Mouse (Mus musculus) CH12.LX (cell line): ENCODE data around the gene Scrn1. TPM values are rescaled to one million over a fixed set of nuclear protein-coding genes. Genes with fewer than 3 reads are reported as not detected.

ENCODE experiments used
- DNase-seq: peaks from one replicate; pipeline ENCODE4 v3.0.0-alpha.2; 2013; ENCODE audit errors: extremely low read depth
- H3K27ac ChIP-seq: 2 replicates; pipeline ENCODE4 v1.5.1; 2012; ENCODE audit warnings: low read depth, mild to moderate bottlenecking, control low read depth, moderate library complexity; ENCODE audit not compliant: insufficient read depth
- H3K27me3 ChIP-seq: replicated peaks from 2 replicates; pipeline ENCODE3; 2012; ENCODE audit warnings: inconsistent platforms
- H3K36me3 ChIP-seq, 2 experiments: replicated peaks in 1 of 2; 2 replicates each; pipeline versions ENCODE3 to v1.6.1; 2012; ENCODE audit warnings: inconsistent platforms in 1 of 2, low read length in 1 of 2, mild to moderate bottlenecking in 1 of 2, mixed read lengths in 1 of 2, moderate library complexity in 1 of 2; ENCODE audit not compliant: control insufficient read depth in 1 of 2, insufficient read depth in 1 of 2
- H3K4me1 ChIP-seq, 2 experiments: 2 replicates each; pipeline ENCODE4 v1.6.1; 2012; ENCODE audit warnings: inconsistent platforms in 1 of 2, moderate library complexity in 1 of 2; ENCODE audit not compliant: insufficient read depth in 2 of 2, control insufficient read depth in 1 of 2
- H3K4me2 ChIP-seq: 2 replicates; pipeline ENCODE4 v1.6.1; 2012; ENCODE audit warnings: low read depth, mild to moderate bottlenecking, control low read depth; ENCODE audit not compliant: poor library complexity, insufficient read depth, severe bottlenecking
- H3K4me3 ChIP-seq, 3 experiments: fragments of 150-350 bp in 1 of 3; sonication (generic) in 1 of 3; replicated peaks in 1 of 3; 2 replicates each; pipeline versions ENCODE3 to v1.5.1; 2011 to 2012; ENCODE audit warnings: low read depth in 2 of 3, low read length in 2 of 3, mild to moderate bottlenecking in 2 of 3, moderate library complexity in 2 of 3, control low read depth in 1 of 3, improper control_type of control experiment in 1 of 3, inconsistent platforms in 1 of 3, mixed read lengths in 1 of 3; ENCODE audit not compliant: poor library complexity in 1 of 3
- H3K79me2 ChIP-seq: replicated peaks from 2 replicates; pipeline ENCODE4 v1.6.1; 2012; ENCODE audit warnings: mild to moderate bottlenecking, moderate library complexity; ENCODE audit not compliant: control insufficient read depth, poor library complexity, insufficient read depth, severe bottlenecking; ENCODE audit errors: extremely low read depth
- H3K9ac ChIP-seq: 2 replicates; pipeline ENCODE4 v1.6.1; 2012; ENCODE audit warnings: low read depth, mild to moderate bottlenecking, control low read depth, moderate library complexity; ENCODE audit not compliant: insufficient read depth
- H3K9me3 ChIP-seq: replicated peaks from 2 replicates; pipeline ENCODE3; 2012; ENCODE audit warnings: low read length, inconsistent platforms, mixed read lengths
- BHLHE40 ChIP-seq: IDR thresholded peaks from 2 replicates; pipeline ENCODE4 v1.6.1; 2011; ENCODE audit warnings: mild to moderate bottlenecking, low read depth, low read length, improper control_type of control experiment
- CHD2 ChIP-seq: IDR thresholded peaks from 2 replicates; pipeline ENCODE4 v1.6.1; 2011; ENCODE audit warnings: low read length, improper control_type of control experiment
- CTCF ChIP-seq, 2 experiments: IDR thresholded peaks in 1 of 2; conservative IDR thresholded peaks in 1 of 2; 2 replicates each; pipeline ENCODE4 v1.5.1; 2011 to 2012; ENCODE audit warnings: low read depth in 2 of 2, low read length in 2 of 2, improper control_type of control experiment in 1 of 2, inconsistent platforms in 1 of 2, mild to moderate bottlenecking in 1 of 2, moderate library complexity in 1 of 2
- ETS1 ChIP-seq: conservative IDR thresholded peaks from 2 replicates; pipeline ENCODE4 v1.6.1; 2012; ENCODE audit warnings: low read depth, mild to moderate bottlenecking, inconsistent platforms, low read length, improper control_type of control experiment, moderate library complexity
- MAX ChIP-seq: IDR thresholded peaks from 2 replicates; pipeline ENCODE4 v1.6.1; 2011; ENCODE audit warnings: low read length, improper control_type of control experiment
- MYC ChIP-seq: IDR thresholded peaks from 2 replicates; pipeline ENCODE4 v1.6.1; 2011; ENCODE audit warnings: low read depth, mild to moderate bottlenecking, improper control_type of control experiment, low read length
- NELFE ChIP-seq: IDR thresholded peaks from 2 replicates; pipeline ENCODE4 v1.6.1; 2011; ENCODE audit warnings: low read depth, low read length, improper control_type of control experiment
- NRF1 ChIP-seq: IDR thresholded peaks from 2 replicates; pipeline ENCODE4 v1.6.1; 2014; ENCODE audit warnings: low read depth, mild to moderate bottlenecking, inconsistent platforms, low read length, improper control_type of control experiment, moderate library complexity
- POLR2A ChIP-seq: IDR thresholded peaks from 2 replicates; pipeline ENCODE4 v1.6.1; 2011; ENCODE audit warnings: low read depth, mild to moderate bottlenecking, improper control_type of control experiment, low read length
- SIN3A ChIP-seq: IDR thresholded peaks from 2 replicates; pipeline ENCODE4 v1.6.1; 2012; ENCODE audit warnings: low read length, improper control_type of control experiment, inconsistent platforms
- SMC3 ChIP-seq: IDR thresholded peaks from 2 replicates; pipeline ENCODE4 v1.6.1; 2011; ENCODE audit warnings: low read depth, low read length, improper control_type of control experiment
- TBP ChIP-seq: conservative IDR thresholded peaks from 2 replicates; pipeline ENCODE4 v1.6.1; 2011; ENCODE audit warnings: low read depth, low read length, improper control_type of control experiment
- TCF12 ChIP-seq: IDR thresholded peaks from 2 replicates; pipeline ENCODE4 v1.6.1; 2014; ENCODE audit warnings: low read depth, mild to moderate bottlenecking, inconsistent platforms, low read length, improper control_type of control experiment
- UBTF ChIP-seq: IDR thresholded peaks from 2 replicates; pipeline ENCODE4 v1.6.1; 2012; ENCODE audit warnings: low read depth, mild to moderate bottlenecking, inconsistent platforms, low read length, improper control_type of control experiment, moderate library complexity
- ZNF384 ChIP-seq: IDR thresholded peaks from 2 replicates; pipeline ENCODE4 v1.6.1; 2012; ENCODE audit warnings: low read depth, low read length, improper control_type of control experiment, inconsistent platforms
- dilution Hi-C: fragments of 300-500 bp; cut with MboI; formaldehyde crosslinking; loops from 2 replicates; pipeline ENCODE4 v1.14.3; 2020; ENCODE audit warnings: low sequenced_read_pairs; ENCODE audit not compliant: extremely low pct_unique_long_range_greater_than_20kb, extremely low pct_ligation_motif_present
- in situ Hi-C: fragments of 300-500 bp; cut with MboI; formaldehyde crosslinking; loops from 3 replicates; pipeline ENCODE4 v1.14.3; 2019; ENCODE audit warnings: low sequenced_read_pairs, low pct_ligation_motif_present, low pct_unique_long_range_greater_than_20kb, mixed read lengths
- polyA plus RNA-seq: library from polyadenylated mRNA; unstranded; fragments of >175 nt; gene quantifications from 2 replicates; pipeline ENCODE4 v1.2.1, GENCODE M21; 2012; ENCODE audit warnings: low read depth; ENCODE audit not compliant: insufficient read length
- total RNA-seq, 2 experiments: library from RNA; depleted of rRNA; stranded (reverse); fragments of 300-350 nt in 1 of 2; fragments of >200 nt in 1 of 2; gene quantifications; 2 replicates each; pipeline ENCODE4 v1.2.3; 2012 to 2014

Scrn1 gene
- total and polyA plus RNA-seq, 3 experiments = 0.04 TPM; not detected in 2

DNA sequence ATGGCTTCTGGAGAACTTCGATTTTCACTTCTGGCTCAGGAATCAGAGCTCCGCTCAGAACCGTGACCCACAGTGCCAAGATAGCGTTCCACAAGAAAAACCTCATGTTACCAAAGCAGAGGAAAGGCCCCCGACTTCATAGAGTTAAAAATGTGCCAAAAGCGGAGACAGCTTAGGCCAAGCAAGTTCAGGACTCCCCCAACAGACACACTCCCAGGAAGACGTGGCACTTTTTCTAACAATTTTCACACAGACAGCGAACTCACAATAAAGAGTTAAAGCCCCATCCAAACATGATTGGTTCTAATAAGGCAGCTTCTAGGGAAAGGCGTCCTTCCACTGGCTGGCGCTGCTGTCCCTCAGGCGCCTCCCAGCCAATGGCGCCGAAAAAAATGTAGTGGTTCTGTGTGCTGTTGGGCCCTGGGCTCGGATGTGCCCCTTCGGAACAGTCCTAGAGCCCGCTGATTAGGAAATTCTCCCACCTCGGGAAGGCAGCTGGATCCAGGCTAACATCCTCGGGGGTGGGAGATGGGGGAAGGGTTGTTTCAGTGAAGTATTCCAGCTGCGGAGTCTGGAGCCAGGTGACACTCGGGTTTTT is 26.7 kb upstream of the Scrn1 start:
- peaks cover 2% of the 10 kb centered on the region for H3K27me3 ChIP-seq
- in situ Hi-C loops = loop anchor here (10.0 to 25.0 kb wide), 3 partner anchors 212 to 419 kb away; no protein-coding TSS in a partner anchor
- no peak overlapping the region for H3K27ac ChIP-seq
- DNase-seq = peak; percentile 85
- peak overlapping the region; percentile 94 for H3K9ac ChIP-seq
- H3K36me3 ChIP-seq = peaks cover 2 to 6% of the 10 kb centered on the region in 2 experiments
- peak overlapping the region; percentile 99 for H3K4me2 ChIP-seq
- TF ChIP-seq TBP (0 out of 2 replicates have a peak, but pooled peaks have one; percentile 47), TCF12 (peak; percentile 45; the same call in 1 of the 2 replicates), NELFE (peak; percentile 66), CTCF (conservative IDR thresholded peaks at IDR 0.05 in 1 of 2, IDR thresholded peaks at IDR 0.05 in 1 of 2; ENCODE audit: low read depth in 2 of 2, low read length in 2 of 2) (no peak), SIN3A (peak; percentile 46), ZNF384 (peak; percentile 55), POLR2A (peak; percentile 56), UBTF (no peak), NRF1 (peak; percentile 47; the same call in 1 of the 2 replicates), MYC (0 out of 2 replicates have a peak, but pooled peaks have one; percentile 46), SMC3 (no peak), CHD2 (peak; percentile 95)
- TF ChIP-seq, all 38 proteins: peak for 9
- no peaks in the 10 kb centered on the region for H3K79me2 ChIP-seq
- dilution Hi-C loops = no loop called here
- H3K9me3 ChIP-seq = no peaks in the 10 kb centered on the region
- H3K4me1 ChIP-seq = peaks cover 2 to 29% of the 10 kb centered on the region in 2 experiments; a peak in 3 of 4 replicates
- H3K4me3 ChIP-seq = peak overlapping the region; percentile 54 to 75 (median 74)

DNA sequence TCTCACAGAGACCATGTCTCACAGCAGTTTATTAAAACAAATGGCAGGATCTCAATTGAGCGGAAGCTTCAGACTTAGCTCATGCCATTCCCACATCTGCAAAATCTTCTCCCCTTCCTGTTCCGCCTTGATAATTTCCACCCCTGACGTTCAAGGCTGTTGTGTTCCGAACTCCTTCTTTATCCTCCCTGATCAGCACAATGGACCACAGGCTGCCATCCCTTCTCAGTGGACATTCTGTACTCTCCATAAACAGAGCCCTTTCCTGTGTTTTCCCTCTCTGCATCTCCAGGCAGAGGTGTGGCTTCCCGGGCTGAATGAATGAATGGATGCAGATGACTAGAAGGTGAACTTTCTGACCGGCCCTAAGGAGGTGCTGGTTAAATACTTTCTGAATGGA is 25.5 kb upstream of the Scrn1 start:
- TF ChIP-seq SIN3A (no peak), BHLHE40 (no peak), POLR2A (no peak), ZNF384 (no peak), ETS1 (no peak), MAX (no peak), NRF1 (no peak), CTCF (conservative IDR thresholded peaks at IDR 0.05 in 1 of 2, IDR thresholded peaks at IDR 0.05 in 1 of 2; ENCODE audit: low read depth in 2 of 2, low read length in 2 of 2) (no peak)
- Histone ChIP-seq H3K4me1 (peaks cover 2 to 29% of the 10 kb centered on the region in 2 experiments; a peak in 3 of 4 replicates), H3K27me3 (peaks cover 2% of the 10 kb centered on the region), H3K4me3 (no peak overlapping the region), H3K27ac (no peak overlapping the region), H3K79me2 (no peaks in the 10 kb centered on the region), H3K9me3 (no peaks in the 10 kb centered on the region), H3K9ac (no peak overlapping the region), H3K4me2 (no peak overlapping the region), H3K36me3 (peaks cover 2 to 6% of the 10 kb centered on the region in 2 experiments)
- in situ Hi-C loops (loop anchor here (10.0 to 25.0 kb wide), 3 partner anchors 213 to 421 kb away; no protein-coding TSS in a partner anchor), dilution Hi-C loops (no loop called here)
- DNase-seq = no peak
